Mouse (Mus musculus) inflammation-experienced regulatory T-cells (primary cell): ENCODE measurements around the gene Zfp668. TPM values are rescaled to one million over a fixed set of nuclear protein-coding genes. Genes with fewer than 3 reads are reported as not detected.

Source experiments
- polyA plus RNA-seq, 2 experiments: library from polyadenylated mRNA; unstranded; fragments of 100-300 nt; shearing (Covaris generic); gene quantifications; one replicate each; pipeline ENCODE4 v1.2.1; 2017

Zfp668 gene
- 10 to 100 TPM; 13.1 to 20.9 TPM for polyA plus RNA-seq

DNA sequence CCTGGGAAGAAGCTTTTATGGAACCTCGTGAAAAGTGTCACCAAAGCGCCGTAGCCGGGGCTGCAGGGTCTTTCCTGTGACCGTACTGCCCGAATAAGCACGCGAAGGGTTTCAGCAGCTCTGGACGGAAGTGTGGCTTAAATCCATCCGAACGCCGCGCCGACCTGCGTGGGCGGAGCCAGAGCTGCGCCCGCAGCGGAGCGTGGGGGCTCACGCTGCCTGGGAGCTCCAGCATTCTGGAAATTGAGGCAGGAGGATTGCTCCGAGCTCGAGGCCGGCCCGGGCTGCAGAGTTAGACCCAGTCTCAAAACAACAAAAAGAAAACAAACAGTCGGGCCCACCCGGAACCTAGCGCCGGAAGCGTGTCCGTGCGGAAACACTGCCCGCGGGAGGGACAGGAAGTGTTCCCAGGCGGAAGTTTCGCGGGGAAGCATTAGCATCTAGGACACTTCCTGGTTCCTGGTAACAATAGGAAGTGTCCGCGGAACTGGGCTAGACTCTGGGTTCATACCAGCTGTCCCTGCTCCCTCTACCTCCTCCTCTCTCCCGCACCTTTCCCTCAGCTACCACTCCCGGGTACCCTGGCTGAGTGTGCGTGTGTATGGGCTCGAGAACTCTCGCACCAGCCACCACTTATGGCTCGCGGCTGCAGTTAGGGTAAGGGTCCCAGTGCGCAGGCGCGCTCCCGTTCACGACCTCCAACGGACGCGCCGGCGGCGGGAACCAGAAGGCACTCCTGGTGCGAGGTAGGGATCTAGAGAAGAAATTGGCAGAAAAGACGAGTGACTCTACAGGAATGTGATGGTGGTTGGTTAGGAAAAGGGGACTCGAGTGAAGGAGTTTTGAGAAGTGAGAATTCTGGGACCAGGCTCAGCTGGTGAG lies at the start of gene Zfp668:
Gene Zfp668 (minus strand): TSS at position 362 of the 882 bp plus-strand sequence.

DNA sequence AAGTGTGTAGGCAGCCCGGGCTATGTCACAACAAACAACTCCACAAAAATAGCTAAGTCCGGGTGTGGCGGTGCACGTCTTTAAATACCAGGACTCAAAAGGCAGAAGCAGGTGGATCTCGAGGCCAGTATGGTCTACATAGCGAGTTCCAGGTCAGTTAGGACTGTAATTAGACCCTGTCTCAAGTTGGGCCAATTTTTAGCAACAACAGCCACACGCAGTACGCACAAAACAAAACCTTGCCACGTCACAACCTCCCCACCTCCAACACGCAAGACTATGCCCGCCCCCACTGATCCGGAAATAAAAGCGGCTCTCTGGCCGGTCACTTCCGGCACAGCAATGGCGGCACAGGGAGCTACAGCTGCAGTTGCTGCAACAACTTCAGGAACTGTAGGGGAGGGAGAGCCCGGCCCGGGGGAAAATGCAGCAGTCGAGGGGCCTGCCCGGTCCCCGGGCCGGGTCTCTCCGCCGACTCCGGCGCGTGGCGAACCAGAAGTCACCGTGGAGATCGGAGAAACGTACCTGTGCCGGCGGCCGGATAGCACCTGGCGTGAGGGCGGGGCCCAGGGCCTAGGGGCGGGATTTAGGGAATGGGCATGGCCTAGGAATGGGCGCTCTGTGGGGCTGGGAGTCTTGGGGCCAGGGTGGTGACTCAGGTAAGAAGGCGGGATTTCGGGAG lies 35.7 kb upstream of the Zfp668 start, which contains the start of gene Kat8:
Gene Kat8 (plus strand): TSS at position 327 of the 682 bp plus-strand sequence.

DNA sequence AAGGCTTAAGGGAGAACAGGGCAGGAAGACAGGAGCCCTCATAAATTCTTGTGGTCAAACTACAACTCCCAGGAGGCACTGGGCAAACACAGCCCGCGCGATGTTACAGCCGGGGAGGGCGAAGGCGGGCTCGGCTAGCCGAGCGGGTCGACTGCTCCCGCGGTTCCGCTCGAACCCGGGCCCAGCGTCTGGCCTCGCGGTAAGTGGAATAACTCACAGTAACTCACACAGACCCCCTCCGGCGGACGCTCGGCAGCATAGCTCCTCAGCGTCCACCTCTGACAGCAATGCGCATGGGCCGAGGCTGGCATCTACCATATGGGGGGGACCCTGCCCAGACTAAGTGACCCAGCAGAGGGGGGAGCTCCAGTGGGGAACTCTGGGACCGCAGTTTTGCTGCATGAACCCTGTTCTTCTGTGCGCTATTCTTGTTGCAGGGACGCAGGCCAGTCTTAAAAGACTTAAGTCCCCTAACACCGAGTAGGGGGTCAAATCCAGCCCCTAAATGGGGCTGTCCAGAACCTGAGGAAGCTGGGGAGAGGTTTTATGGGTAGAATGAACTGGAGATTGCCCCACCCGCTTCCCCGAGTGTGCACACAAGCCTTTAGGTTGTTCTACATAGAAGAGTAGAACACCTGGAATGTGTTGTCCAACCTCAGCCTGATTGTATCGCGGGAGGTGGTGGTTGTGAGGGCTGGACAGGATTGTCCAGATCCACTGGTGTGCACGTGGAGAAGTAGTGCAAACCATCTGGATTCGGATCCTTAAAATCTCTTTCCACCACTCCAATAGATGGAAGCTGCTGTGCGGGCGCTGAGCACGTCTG lies 27.6 kb upstream of the Zfp668 start, which contains the start of gene Bckdk:
Gene Bckdk (plus strand): TSS at position 112 of the 826 bp plus-strand sequence.

DNA sequence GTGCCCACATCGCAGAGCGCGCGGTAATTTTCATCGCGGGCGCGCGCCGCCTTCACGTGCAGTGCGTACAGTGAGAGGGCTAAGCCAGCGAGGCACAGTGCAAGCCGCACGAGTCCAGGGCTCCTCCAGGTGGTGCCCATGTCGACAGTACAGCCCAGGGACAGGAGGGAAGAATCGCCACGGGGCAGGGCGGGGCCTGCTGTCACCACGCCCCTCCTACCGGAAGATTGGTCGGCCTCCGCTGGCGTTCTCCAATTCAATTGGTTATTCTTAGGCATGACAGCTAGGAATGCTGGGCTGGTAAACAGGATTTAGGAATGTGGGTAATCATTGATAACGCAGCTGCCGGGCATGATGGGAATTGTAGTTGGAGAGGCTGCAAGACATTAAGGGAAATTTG lies 18.8 kb upstream of the Zfp668 start, which contains the start of the genes Gm21974 and Vkorc1:
Gene Gm21974 (minus strand): TSS at position 13 of the 400 bp plus-strand sequence.
Gene Vkorc1 (minus strand): TSS at position 176 of the 400 bp plus-strand sequence.

DNA sequence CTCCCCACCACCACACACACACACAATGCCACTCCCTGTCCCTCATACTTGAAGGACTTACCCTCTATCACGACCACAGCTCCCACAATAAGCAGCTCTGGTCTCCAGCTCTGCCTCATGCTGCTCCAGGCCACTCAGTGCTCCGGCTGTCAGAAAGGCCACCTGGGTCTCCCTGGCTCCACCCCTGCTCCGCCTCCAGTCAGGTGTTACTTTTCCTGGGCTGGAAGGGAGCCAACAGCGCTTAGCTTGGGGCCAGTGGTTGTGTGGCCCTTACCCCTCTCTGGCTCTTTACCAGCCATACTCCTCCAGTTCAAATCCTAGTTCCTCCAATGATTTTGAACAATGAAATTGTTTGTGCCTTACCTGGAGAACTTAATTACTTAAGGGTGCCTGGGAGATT lies 14.2 kb upstream of the Zfp668 start, which contains the start of gene Prss53:
Gene Prss53 (minus strand): TSS at position 173 of the 400 bp plus-strand sequence.

DNA sequence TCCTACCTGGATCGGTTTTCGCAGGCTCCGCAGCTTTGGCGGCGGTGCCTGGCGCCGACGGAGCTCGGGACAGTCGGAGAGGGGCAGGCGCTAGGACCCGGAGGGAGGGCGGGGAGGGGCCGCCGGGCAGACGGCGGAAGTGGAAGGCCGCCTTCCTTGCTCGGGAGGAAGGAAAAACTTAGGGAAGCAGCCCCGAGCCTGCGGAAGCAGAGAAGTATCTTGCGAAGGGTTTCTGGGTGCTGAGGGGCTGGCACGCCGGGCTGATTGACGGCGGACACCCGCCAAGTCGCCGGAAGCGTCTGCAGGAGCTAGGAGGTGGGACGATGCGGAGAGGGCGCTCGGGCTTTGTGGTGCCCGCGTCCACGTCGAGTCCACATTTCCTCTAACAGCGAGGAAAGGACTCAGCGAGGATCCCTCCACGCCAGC lies 574 bp downstream of the Zfp668 start, which contains the start of gene Zfp646:
Gene Zfp646 (plus strand): TSS at position 181 of the 426 bp plus-strand sequence.

DNA sequence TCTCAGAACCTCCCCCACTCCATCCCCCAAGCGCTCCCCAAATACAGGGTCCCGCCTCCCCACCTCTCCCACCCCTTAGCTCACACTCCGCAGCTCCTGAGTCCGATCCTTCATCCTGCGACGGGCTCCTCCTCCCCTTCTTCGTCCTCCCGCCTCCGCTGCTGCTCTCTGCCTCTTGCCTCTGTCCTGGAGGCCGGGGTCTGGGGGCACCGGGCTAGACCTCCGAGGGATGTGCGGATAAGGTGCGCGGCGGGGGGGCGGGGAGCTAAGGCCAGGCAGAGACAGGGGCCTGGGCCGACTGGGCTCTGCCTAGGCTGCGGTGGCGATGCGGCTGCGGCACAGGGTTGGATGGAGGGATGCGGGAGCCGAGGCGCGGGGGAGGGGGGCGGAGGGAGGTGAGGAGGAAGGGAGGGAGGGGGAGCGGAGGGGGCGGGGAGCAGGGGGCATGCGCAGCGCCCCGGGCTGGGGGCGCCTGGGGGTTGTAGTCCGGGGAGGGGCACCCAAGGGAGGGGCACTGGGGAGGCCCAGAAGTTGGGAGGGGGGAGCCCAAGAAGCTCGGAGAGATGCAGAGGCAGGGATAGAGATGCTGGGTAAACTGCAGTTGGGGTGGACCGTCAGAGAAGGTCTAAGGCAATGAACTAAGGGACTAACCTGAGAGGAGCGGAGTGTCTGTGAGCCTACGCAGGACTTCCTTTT lies 52.3 kb downstream of the Zfp668 start, which contains the start of the genes Stx4a and Stx1b:
Gene Stx4a (plus strand): TSS at position 119 of the 696 bp plus-strand sequence.
Gene Stx1b (minus strand): TSS at position 374 of the 696 bp plus-strand sequence.

Other genes starting within 250 kb of the Zfp668 start
- gene Bcl7c, start 167.9 kb downstream of the Zfp668 start, polyA plus RNA-seq = 10 to 100 TPM; 79.5 to 92.8 TPM
- gene Ctf1, start 164.1 kb downstream of the Zfp668 start, polyA plus RNA-seq = under 1 TPM in 1 of 2 experiments, not detected in 1; 0.19 TPM
- under 1 TPM in 1 of 2 experiments, not detected in 1; 0.21 TPM for gene Ctf2, start 144.7 kb downstream of the Zfp668 start, polyA plus RNA-seq
- 1 to 10 TPM in 1 of 2 experiments, under 1 TPM in 1; 0.80 to 1.0 TPM for gene Fbxl19, start 132.3 kb downstream of the Zfp668 start, polyA plus RNA-seq
- 10 to 100 TPM; 20.0 to 30.8 TPM for gene Orai3, start 107.0 kb downstream of the Zfp668 start, polyA plus RNA-seq
- gene Setd1a, start 100.2 kb downstream of the Zfp668 start, polyA plus RNA-seq = 1 to 10 TPM; 3.8 to 6.5 TPM
- gene Gm49388, start 91.2 kb downstream of the Zfp668 start, polyA plus RNA-seq = not detected
- 1 to 10 TPM; 1.6 to 6.7 TPM for gene Hsd3b7, start 76.2 kb downstream of the Zfp668 start, polyA plus RNA-seq
- gene Stx4a, start 52.5 kb downstream of the Zfp668 start, polyA plus RNA-seq = 100 to 1,000 TPM; 147 to 189 TPM
- under 1 TPM; 0.51 to 0.56 TPM for gene Stx1b, start 52.3 kb downstream of the Zfp668 start, polyA plus RNA-seq
- 10 to 100 TPM; 43.6 to 44.7 TPM for gene Zfp646, start 607 bp downstream of the Zfp668 start, polyA plus RNA-seq
- 1 to 10 TPM; 1.1 to 2.5 TPM for gene Prss53, start 14.1 kb upstream of the Zfp668 start, polyA plus RNA-seq
- not detected for gene Gm21974, start 18.6 kb upstream of the Zfp668 start, polyA plus RNA-seq
- 10 to 100 TPM; 43.9 to 54.4 TPM for gene Vkorc1, start 18.8 kb upstream of the Zfp668 start, polyA plus RNA-seq
- 10 to 100 TPM; 50.0 to 58.9 TPM for gene Bckdk, start 27.3 kb upstream of the Zfp668 start, polyA plus RNA-seq
- 10 to 100 TPM; 37.9 to 46.2 TPM for gene Kat8, start 35.7 kb upstream of the Zfp668 start, polyA plus RNA-seq
- gene Prss8, start 53.3 kb upstream of the Zfp668 start, polyA plus RNA-seq = 1 to 10 TPM in 1 of 2 experiments, under 1 TPM in 1; 0.76 to 1.9 TPM
- 1 to 10 TPM; 2.9 to 3.4 TPM for gene Prss36, start 69.9 kb upstream of the Zfp668 start, polyA plus RNA-seq
- gene Fus, start 90.6 kb upstream of the Zfp668 start, polyA plus RNA-seq = 100 to 1,000 TPM; 120 to 128 TPM
- gene Pycard, start 117.0 kb upstream of the Zfp668 start, polyA plus RNA-seq = 100 to 1,000 TPM; 256 to 301 TPM
- gene Trim72, start 127.1 kb upstream of the Zfp668 start, polyA plus RNA-seq = not detected
- under 1 TPM; 0.22 to 0.40 TPM for gene Itgam, start 185.8 kb upstream of the Zfp668 start, polyA plus RNA-seq
- gene Gm49368, start 185.9 kb upstream of the Zfp668 start, polyA plus RNA-seq = 1 to 10 TPM in 1 of 2 experiments, under 1 TPM in 1; 0.37 to 1.4 TPM